ENCODE assay signal across 13 mouse cellular contexts in the genomic region with DNA sequence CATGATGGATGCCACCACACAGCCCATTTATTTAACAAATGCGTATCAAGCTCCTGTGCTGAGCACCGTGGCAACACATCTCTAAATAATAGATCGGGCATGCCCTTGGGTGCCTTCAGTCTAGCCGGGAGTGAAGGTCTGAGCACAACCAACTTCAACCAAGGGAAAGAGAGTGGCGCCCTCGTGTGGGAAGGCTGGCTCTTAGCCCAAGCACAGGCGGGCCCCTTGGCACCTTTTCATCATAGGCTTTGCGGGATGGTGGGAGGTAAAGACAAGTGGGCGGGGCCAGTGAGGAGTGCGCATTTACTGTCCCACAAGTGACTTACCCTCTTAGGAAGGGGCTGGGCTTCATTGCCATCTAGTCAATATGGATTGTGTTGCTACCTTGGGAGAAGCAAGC.
DNase-seq lines count a peak whose midpoint lies in the region; ATAC-seq and TF ChIP-seq lines count a peak whose summit lies in the region.
"Had no signal": no experiment of that assay in that cellular context is flagged by ENCODE, and none has a peak within 500 bp of the region (broad histone marks: within the 10 kb centered on the region; RNA-seq: fewer than 3 reads in every experiment).

No protein-coding gene starts in this region.

- H3K4me3 ChIP-seq in forebrain, postnatal 0 days (ENCODE audit: low read depth, low read length), result no peak overlapping the region
- no peak overlapping the region for H3K4me3 ChIP-seq in forebrain, embryonic 15.5 days
- no peak overlapping the region for H3K4me3 ChIP-seq in liver, embryonic 14.5 days (ENCODE audit: insufficient read depth in 1 of 2, low read depth in 2 of 2, low read length in 2 of 2)
- H3K4me3 ChIP-seq in liver, embryonic 12.5 days, result no peak overlapping the region
- H3K4me3 ChIP-seq in limb, embryonic 10.5 days, result no peak overlapping the region
- H3K4me3 ChIP-seq: embryonic facial prominence, embryonic 13.5 days had no signal

- H3K27me3 ChIP-seq in forebrain, postnatal 0 days (ENCODE audit: insufficient read depth, low read length), result no peaks in the 10 kb centered on the region
- H3K27me3 ChIP-seq in forebrain, embryonic 15.5 days, result no peaks in the 10 kb centered on the region
- H3K27me3 ChIP-seq in liver, embryonic 14.5 days (ENCODE audit: control insufficient read depth, insufficient read depth, low read length), result no peaks in the 10 kb centered on the region
- H3K27me3 ChIP-seq in liver, embryonic 12.5 days (replicated peaks), result no peaks in the 10 kb centered on the region
- H3K27me3 ChIP-seq in limb, embryonic 10.5 days (ENCODE audit: low read depth, poor library complexity, severe bottlenecking), result 0 out of 2 replicates have a peak, but pooled peaks cover 5% of the 10 kb centered on the region
- H3K27me3 ChIP-seq: embryonic facial prominence, embryonic 13.5 days had no signal

- no peaks in the 10 kb centered on the region for H3K36me3 ChIP-seq in forebrain, postnatal 0 days (ENCODE audit: insufficient read depth)
- H3K36me3 ChIP-seq in forebrain, embryonic 15.5 days, result no peaks in the 10 kb centered on the region
- H3K36me3 ChIP-seq in liver, embryonic 14.5 days (replicated peaks; ENCODE audit: control insufficient read depth, insufficient read depth, low read depth), result no peaks in the 10 kb centered on the region
- H3K36me3 ChIP-seq in liver, embryonic 12.5 days, result no peaks in the 10 kb centered on the region
- no peaks in the 10 kb centered on the region for H3K36me3 ChIP-seq in limb, embryonic 10.5 days
- H3K36me3 ChIP-seq: embryonic facial prominence, embryonic 13.5 days had no signal

- H3K4me1 ChIP-seq in forebrain, postnatal 0 days (ENCODE audit: insufficient read depth), result no peaks in the 10 kb centered on the region
- H3K4me1 ChIP-seq in forebrain, embryonic 15.5 days, result no peaks in the 10 kb centered on the region
- no peaks in the 10 kb centered on the region for H3K4me1 ChIP-seq in liver, embryonic 14.5 days (replicated peaks; ENCODE audit: control insufficient read depth in 2 of 2, insufficient read depth in 2 of 2, low read length in 1 of 2)
- no peaks in the 10 kb centered on the region for H3K4me1 ChIP-seq in liver, embryonic 12.5 days
- no peaks in the 10 kb centered on the region for H3K4me1 ChIP-seq in limb, embryonic 10.5 days
- H3K4me1 ChIP-seq: embryonic facial prominence, embryonic 13.5 days had no signal

- TF ChIP-seq CTCF in forebrain, postnatal 0 days (IDR thresholded peaks at IDR 0.05; ENCODE audit: low read depth), result peak; percentile 12; the same call in 1 of the 2 replicates
- peak; percentile 31 for TF ChIP-seq CTCF in liver, embryonic 14.5 days (IDR thresholded peaks at IDR 0.05; ENCODE audit: low read depth)

- no peak for ATAC-seq in forebrain, postnatal 0 days
- ATAC-seq in forebrain, embryonic 15.5 days (replicated peaks), result no peak
- no peak for ATAC-seq in liver, embryonic 14.5 days (ENCODE audit: insufficient read depth)
- ATAC-seq in liver, embryonic 12.5 days, result no peak
- ATAC-seq in activated CD4-positive, CD25-positive, alpha-beta regulatory T cell, adult 4 months, result no peak
- ATAC-seq: inflammation-experienced regulatory T-cells, adult 6 months had no signal

- peaks cover 10% of the 10 kb centered on the region; the same call in 1 of the 2 replicates for H3K9me3 ChIP-seq in forebrain, postnatal 0 days (ENCODE audit: low read length)
- H3K9me3 ChIP-seq in forebrain, embryonic 15.5 days, result no peaks in the 10 kb centered on the region
- no peaks in the 10 kb centered on the region for H3K9me3 ChIP-seq in liver, embryonic 14.5 days (ENCODE audit: control insufficient read depth, low read length)
- no peaks in the 10 kb centered on the region for H3K9me3 ChIP-seq in liver, embryonic 12.5 days (replicated peaks)
- H3K9me3 ChIP-seq in limb, embryonic 10.5 days (replicated peaks), result no peaks in the 10 kb centered on the region
- H3K9me3 ChIP-seq: embryonic facial prominence, embryonic 13.5 days had no signal

- no peak overlapping the region for H3K9ac ChIP-seq in forebrain, postnatal 0 days
- no peak overlapping the region for H3K9ac ChIP-seq in forebrain, embryonic 15.5 days (replicated peaks)
- no peak overlapping the region for H3K9ac ChIP-seq in liver, embryonic 14.5 days (replicated peaks)
- H3K9ac ChIP-seq in liver, embryonic 12.5 days, result no peak overlapping the region
- H3K9ac ChIP-seq: embryonic facial prominence, embryonic 13.5 days had no signal

- 38% methylated on average over 10 of the region's 10 CpGs for WGBS in forebrain, postnatal 0 days
- WGBS in forebrain, embryonic 15.5 days, result 36% methylated on average over 10 of the region's 10 CpGs
- WGBS in liver, embryonic 14.5 days (ENCODE audit: insufficient replicate concordance), result 23% methylated on average over 10 of the region's 10 CpGs
- 24% methylated on average over 10 of the region's 10 CpGs for WGBS in liver, embryonic 12.5 days (ENCODE audit: insufficient replicate concordance)
- WGBS in limb, embryonic 10.5 days, result 30% methylated on average over 10 of the region's 10 CpGs

- H3K4me2 ChIP-seq in forebrain, postnatal 0 days (ENCODE audit: low read depth), result no peak overlapping the region
- no peak overlapping the region for H3K4me2 ChIP-seq in forebrain, embryonic 15.5 days (replicated peaks)
- H3K4me2 ChIP-seq in liver, embryonic 14.5 days (ENCODE audit: low read depth), result no peak overlapping the region
- H3K4me2 ChIP-seq in liver, embryonic 12.5 days, result no peak overlapping the region
- H3K4me2 ChIP-seq: embryonic facial prominence, embryonic 13.5 days; midbrain, embryonic 11.5 days had no signal

- no peak overlapping the region for H3K27ac ChIP-seq in forebrain, postnatal 0 days (ENCODE audit: low read depth, low read length)
- no peak overlapping the region for H3K27ac ChIP-seq in forebrain, embryonic 15.5 days (replicated peaks)
- no peak overlapping the region for H3K27ac ChIP-seq in liver, embryonic 14.5 days
- H3K27ac ChIP-seq in liver, embryonic 12.5 days, result no peak overlapping the region
- no peak overlapping the region for H3K27ac ChIP-seq in limb, embryonic 10.5 days
- H3K27ac ChIP-seq: embryonic facial prominence, embryonic 13.5 days had no signal

- TF ChIP-seq EP300 in liver, embryonic 14.5 days (IDR thresholded peaks at IDR 0.05; ENCODE audit: low read depth), result no peak

- no peak for DNase-seq in forebrain, postnatal 0 days
- DNase-seq in liver, embryonic 14.5 days (ENCODE audit: low read depth in 3 of 3, low spot score in 3 of 3), result no peak
- DNase-seq in WW6 (ENCODE audit: low read depth, low spot score), result peak; percentile 43
- DNase-seq in limb, embryonic 10.5 days (ENCODE audit: low spot score), result peak; percentile 33
- no peak for DNase-seq in testis, postnatal 10 days (ENCODE audit: low spot score)
- DNase-seq: adrenal gland, postnatal 25 days; heart, adult 11 months had no signal

Comparison
In these comparisons a context has a peak if more than half of its experiments do, and no peak if none do; other contexts are left out.
1. DNase-seq: peak in WW6 (single experiment) and limb, embryonic 10.5 days (single experiment); none in forebrain, postnatal 0 days (single experiment), liver, embryonic 14.5 days (0 of 3) and testis, postnatal 10 days (single experiment).